Mouse (Mus musculus) spleen, embryonic (tissue): ENCODE results near the gene Rgcc.

Source experiments
- CTCF ChIA-PET: fragments of 350-600 bp; sonication (Branson Sonifier 250); formaldehyde crosslinking; loops from one replicate; lab custom pipeline; 2022; lab: Charles Lee

Gene Rgcc

DNA sequence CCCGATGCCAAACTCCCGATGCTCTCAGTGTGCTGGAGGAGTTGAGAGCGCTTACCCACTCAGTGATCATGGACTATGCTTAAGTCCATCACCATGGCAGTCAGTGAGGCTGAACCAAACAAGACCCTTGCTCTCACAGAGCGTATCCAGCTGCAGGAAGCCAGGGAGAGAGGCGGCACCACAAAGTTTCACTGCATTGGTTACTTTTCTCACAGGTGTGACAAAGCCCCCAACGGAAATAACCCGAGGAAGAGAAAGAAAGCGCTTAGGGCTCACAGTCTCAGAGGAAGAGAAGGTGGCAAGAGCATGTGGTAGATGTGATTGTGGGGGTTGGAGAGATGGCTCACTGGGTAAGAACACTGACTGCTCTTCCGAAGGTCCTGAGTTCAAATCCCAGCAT is 21.0 kb downstream of the Rgcc start:
- CTCF ChIA-PET: no interaction called here

DNA sequence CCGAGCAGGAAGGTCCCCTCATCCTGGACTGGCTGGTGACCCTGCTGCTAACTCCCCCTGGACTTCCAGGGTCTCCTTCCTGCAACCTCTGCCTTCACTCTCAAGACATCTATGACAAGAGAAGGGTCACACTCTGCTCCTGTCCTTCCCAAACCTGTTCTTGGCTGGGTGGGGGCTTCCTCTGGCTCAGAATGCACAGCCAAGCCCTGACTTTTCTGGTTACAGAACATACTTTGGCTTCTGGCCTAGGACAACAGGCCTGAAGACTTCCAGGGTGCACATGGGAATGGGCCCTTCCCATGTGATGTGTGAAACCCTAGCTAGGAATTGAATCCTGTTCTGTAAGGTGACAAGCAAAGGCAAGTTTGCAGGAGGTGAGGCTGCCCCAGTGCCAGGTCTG is 22.0 kb downstream of the Rgcc start:
- CTCF ChIA-PET: no interaction called here

DNA sequence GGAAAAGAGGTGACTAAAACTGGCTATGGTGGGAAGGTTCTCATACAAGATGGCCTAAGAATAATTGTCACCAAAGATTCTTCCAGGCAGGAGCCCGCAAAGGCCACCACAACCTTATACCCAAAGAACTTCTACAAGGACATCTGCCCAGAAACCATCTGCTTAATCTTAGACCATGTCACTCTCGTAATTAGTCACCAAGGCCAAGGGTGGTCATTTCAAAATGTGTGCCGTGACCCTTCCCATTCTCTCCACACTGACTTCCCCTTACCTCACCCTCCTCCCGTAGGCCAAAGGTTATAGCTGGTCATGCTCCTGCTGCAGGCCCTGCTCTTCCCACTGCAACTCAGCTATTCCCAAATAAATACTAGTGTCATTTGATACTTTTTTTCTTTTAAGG is 22.5 kb downstream of the Rgcc start:
- CTCF ChIA-PET: no interaction called here

DNA sequence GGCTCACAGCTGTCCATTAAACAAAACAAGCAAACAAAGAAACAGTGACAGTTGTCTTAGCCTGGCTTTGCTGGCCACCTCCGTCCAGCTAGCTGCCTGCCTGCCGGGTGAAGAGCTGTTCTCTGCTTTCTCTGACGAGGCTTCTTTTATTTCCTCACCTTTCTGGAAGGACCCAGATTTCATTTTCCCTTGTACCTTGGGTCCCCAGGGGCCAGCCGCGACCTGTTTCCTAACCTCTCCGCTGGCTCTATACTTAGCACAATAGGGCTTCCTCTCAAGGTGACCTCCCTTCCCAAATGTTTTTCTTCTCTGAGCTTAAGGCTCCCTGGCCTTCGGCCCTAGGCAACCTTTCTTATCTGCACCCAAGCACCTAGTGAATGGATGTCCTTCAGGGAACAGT is 23.5 kb downstream of the Rgcc start:
- CTCF ChIA-PET: no interaction called here

DNA sequence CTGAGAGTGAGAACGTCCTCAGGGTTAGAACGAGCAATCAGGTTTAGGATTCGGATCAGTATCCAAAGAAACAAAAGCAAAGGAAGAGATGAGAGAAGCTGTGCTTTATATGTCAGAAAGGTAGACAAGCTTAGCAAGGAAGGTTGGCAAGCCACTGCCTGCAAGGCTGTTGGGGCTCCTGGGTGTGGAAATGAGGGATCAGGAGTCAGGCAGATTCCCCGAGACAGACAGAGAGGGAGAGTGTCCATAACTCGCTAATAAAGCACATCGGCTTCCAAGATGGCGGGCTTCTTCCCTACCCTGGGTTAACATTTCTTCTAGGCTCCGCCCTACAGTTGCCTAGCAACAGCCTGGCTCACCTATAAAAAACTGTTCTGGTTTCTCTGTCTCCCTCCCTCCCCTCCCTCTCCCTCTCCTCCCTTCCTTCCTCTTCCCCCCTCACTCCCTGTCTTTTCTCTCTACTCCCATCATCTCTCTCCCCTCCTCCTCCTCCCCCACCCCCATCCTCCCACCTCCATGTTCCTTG is 25.5 kb downstream of the Rgcc start:
- CTCF ChIA-PET: no interaction called here

DNA sequence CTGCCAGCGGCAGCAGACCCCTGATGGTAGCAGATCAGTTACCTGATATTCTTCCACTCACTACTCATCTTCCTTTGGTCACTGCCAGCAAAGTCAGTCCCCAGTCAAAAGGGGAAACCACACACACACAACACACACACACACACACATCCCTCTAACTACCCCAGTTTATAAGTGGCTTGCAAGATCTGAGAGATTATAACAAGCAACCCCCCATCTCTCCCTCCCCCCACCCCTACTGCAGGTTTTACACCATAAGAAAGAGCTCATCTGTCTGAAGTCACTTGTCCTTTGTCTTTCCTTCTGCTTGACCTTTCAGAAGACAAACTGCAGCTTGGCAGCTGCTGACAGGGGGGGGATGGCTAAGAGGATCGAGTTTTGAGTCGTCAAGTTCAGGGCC is 26.0 kb downstream of the Rgcc start:
- CTCF ChIA-PET: no interaction called here

DNA sequence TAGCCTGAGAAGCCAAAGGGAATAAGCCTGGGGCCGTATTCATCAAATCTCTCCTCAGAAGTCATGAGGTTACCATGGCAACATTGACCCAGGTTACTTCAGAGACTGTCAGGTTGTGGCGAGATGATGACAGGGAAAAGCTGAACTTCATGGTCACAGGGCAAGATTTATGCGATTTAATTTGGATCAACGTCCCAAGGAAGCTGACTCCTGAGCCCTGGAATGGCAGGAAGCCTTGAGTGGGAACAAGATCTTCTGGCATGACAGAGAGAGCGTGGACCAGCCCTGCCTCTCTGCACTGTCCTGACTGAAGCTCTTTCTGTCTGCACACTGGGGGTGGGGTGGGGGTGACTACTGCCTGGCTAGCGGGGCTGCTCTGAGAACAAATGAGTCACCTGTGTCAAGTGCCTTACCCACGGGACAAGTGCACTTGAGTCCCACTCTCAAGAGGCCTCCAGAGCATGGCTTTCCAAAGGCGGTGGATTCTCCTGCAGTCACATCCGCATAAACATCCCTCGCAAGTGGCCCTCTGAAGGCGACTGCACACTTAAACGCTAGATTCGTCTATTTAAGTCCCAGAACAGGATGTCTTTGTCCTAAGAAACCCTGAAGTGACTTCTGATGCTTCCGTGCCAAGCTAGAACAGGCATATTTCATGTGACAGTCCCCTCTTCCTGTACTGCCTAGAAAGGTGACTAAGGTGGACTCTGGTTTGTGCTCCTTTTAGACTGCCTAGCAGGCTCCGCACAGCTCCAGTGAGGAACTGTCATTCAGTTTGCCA is 27.6 kb downstream of the Rgcc start:
- CTCF ChIA-PET: interaction anchor here (0.6 to 0.9 kb wide), 2 partner anchors 47 to 672 kb away, joined by 4 to 6 read pairs; no protein-coding TSS in a partner anchor

DNA sequence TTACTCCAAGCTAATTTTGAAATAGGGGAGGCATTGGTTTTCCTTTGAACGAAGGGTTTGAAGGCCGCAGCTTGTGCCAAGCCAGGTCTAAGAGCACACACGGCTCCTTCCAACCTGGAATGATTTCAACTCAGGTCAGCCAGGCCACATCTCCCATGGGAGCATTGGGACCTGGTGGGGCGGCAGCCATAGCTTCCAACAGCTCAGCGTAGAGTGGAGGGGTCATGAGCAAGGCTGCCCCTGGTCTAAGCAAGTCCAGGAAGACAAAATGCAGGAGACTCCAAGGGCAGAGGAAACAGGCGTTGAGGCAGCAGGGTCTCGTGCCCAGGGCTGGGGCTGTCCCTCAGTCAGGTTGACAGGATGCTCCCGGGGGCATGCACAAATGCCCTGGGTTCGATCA is 28.5 kb downstream of the Rgcc start:
- CTCF ChIA-PET: no interaction called here

DNA sequence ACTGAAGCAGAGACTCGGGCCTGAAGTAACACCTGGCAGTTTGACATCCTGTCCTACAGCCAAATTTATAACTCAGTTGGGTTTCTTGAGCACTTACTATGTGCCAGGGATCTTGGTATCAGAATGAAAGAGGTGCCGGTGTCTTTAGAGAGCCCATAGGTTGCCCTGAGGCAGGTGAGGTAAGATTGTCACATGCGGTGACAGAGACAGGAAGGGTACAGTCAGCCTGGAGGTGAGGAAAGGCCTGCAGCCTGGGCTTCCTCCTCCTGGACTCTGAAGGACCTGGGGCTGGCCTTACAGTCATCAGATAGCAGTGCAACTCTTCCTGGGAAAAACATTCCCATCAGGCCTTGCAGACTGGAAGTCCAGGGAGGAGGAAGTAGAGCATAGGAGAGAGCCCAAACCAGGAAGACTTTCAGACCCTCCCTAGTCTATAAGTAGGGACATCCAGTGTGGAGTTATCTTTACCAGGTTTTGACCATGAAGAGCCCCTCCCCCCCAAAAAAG is 29.2 kb downstream of the Rgcc start:
- CTCF ChIA-PET: no interaction called here

DNA sequence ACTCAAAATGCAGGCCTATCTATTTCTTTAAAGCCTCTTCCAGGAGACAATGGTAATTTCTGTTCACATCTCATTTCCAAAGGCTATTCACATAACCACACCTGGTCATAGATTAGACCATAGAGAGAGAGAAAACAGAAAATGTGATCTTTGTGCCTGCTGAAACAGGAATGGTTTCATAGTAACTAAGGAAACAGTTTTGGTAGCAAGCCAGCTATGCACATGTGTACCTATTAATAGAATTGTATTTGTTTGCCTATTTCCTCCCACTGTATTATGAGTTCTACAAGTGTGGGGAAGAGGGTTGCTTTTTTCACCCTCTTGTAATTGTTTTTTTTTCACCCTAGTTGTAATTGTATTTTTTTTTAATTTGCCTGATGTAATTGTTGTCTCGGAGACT is 31.9 kb downstream of the Rgcc start:
- CTCF ChIA-PET: interaction anchor here (0.7 kb wide), 1 partner anchor 227 kb away, joined by 3 read pairs; no protein-coding TSS in a partner anchor

DNA sequence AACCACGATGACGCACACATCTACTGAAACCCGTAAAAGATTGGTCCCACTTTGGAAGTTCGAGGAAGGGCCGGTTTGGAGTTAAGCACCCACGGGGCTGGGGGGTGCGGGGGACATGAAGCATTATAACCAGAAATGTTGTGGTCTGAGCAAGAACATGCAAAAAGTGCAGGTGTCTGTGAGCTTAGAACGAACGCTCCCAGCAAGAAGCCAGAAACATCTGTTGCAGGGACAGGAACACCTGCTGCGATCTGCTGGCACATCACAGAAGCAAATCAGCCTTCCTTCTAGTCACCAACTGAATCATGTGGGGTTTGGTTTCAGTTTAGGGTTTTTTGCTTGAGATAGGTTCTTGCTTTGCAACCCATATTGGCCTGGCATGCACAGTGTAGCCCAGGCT is 33.6 kb downstream of the Rgcc start:
- CTCF ChIA-PET: no interaction called here

DNA sequence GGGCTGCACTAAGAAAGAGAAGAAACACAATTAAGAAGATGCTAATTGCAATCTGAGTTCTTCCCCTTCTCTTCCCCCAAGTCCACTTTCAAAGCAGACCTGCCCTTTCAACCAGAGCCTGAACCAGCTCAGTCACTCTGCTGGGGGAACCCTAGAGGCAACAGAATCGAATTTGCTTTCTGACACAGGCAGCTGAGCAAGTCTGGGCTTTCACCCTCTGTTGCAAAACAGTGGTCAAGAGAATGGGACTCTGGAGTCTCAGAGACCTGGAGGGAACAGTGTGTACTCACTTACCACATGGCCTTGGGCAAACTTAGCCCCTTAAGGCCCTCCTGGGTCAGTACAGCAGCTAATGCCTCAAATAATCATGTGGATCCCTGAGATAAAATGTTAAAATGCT is 34.1 kb downstream of the Rgcc start:
- CTCF ChIA-PET: no interaction called here

DNA sequence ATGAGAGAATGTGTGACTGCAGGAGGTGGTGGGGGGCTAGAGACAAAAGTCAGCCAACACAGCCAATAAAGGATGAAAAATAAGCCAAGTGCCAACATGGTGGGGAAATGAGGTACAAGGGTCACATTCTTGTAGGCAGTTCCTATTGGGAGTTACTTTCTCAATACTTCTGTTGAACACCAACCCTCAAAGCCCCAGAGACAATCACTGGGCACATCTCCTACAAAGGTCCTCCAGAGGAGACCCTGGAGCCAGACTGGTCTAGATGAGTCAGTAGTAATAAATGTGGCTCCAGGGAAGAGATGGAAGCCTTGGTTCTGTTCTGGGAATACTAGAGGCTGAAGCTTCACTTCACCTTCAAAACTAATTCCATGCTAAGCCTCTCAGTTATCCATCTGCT is 35.0 kb downstream of the Rgcc start:
- CTCF ChIA-PET: no interaction called here

DNA sequence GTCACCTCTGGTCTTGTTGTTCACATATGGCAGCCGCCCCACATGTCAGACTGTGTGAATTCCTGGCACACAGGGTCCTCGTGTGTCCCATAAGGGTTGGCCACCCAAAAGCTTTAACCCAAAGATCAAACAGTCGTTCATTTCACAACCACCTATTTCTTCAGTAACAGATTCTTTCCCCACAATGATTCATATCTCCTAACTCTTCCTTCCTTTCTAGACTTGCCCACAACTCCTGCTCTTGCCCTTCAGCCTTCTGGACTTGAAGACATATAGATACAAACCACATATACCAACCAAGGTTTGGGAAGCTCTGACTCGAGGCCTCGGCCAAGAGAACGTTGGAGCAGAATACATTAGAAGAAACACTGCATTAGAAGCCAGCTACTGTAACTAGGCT is 35.7 kb downstream of the Rgcc start:
- CTCF ChIA-PET: interaction anchor here (0.6 kb wide), 1 partner anchor 26 kb away, joined by 4 read pairs; no protein-coding TSS in a partner anchor

DNA sequence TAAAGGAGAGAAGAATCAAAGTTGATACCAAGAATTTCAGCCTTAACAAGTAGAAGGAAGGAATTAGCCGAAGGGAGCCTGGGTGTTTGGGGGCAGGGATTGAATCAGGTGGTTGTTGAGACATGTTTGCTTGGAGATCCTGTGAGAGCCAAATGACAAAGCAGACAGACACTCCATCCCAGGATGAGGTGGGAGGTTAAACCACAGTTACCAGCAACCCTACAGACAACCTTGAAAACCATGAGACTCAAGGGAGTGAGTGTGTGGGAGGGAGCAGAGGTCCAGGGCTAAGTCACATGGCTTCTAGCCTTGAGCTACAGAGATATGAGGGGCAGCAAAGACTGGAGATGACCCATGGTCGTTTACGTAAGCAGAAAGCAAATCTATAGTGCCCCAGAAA is 38.1 kb downstream of the Rgcc start:
- CTCF ChIA-PET: no interaction called here

DNA sequence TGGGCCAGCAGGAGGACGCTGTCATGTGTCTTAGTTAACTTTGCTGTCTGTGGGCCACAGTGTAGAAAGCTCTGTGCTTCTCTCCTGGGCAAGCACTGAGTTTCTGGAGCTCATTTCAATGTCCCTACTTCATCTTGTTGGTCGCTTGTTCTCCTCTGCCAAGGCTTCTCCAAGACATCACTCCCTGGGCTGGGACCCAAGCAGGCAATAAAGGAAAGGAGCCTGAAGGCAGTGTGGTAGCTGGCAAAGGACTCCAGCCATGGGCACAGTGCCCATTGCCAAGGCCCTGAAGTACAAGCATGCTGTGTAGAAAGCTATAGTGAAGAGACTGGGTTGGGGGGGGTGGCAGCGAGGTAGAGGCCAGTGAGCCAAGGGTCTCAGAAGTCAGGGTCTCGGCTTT is 38.8 kb downstream of the Rgcc start:
- CTCF ChIA-PET: no interaction called here

DNA sequence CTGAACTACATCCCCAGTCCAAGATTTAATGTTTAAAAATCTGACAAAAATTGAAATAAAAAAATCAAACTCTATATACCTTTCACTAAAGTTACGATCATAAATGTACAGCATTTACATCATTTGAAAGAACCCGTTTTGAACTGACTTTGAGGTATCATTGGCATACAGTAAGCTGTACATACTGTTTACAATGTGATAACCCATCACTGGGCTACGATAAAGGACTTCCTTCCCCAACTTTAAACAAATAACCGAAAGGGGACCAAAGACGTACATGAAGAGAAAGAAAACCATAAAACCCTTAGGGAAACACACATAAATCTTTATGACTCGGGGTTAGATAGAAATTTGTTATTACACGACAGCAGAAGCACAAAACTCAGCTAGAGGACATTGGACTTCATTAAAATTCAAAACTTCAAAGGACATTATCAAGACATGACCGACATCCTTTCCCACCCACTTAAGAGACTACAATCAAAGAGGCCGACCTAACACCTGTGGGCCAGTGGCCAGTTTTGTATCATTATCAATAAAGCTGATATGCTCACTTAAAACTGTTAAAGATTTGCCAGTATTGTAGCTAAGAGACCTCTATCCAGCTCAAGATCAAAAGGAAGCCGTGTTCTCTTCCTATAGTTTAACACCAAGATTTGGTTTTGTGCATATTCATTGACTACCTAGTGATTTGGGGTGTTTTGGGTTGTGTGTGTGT is 42.2 kb downstream of the Rgcc start:
- CTCF ChIA-PET: no interaction called here

DNA sequence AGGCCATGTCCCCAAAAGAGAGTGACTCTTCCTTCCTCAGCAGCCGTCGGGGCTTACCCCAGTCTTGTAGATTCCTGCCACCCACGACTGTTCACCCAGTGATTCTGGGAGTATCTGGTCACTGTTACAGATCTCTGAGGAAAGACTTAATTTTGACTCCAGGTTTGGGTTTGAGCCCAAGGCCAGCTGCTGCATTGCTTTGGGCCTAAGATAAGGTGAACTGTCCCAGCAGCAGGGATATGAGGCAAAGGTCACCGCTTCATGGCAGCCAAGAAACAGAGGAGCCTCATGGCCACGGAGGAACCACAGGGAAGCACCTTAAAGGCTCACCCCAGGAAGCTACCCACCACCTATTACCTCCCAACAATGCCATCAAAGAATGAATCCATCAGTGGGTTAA is 44.8 kb downstream of the Rgcc start:
- CTCF ChIA-PET: interaction anchor here (0.7 kb wide), 1 partner anchor 95 kb away, joined by 3 read pairs; no protein-coding TSS in a partner anchor

DNA sequence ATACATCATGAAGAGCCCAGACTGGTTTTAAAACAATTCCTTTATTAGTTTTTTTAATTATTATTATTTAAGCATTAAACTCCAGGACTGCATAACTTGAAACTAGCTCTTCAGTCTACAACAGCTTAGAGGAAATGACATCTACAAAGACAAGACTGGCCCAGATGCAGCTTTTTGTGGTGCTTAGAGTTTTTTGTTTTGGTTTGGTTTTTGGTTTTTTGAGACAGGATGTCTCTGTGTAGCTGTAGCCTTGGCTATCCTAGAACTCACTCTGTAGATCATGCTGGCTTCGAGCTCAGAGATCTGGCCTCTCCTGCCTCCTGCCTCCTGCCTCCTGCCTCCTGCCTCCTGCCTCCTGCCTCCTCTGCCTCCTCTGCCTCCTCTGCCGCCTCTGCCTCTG is 45.7 kb downstream of the Rgcc start:
- CTCF ChIA-PET: no interaction called here

DNA sequence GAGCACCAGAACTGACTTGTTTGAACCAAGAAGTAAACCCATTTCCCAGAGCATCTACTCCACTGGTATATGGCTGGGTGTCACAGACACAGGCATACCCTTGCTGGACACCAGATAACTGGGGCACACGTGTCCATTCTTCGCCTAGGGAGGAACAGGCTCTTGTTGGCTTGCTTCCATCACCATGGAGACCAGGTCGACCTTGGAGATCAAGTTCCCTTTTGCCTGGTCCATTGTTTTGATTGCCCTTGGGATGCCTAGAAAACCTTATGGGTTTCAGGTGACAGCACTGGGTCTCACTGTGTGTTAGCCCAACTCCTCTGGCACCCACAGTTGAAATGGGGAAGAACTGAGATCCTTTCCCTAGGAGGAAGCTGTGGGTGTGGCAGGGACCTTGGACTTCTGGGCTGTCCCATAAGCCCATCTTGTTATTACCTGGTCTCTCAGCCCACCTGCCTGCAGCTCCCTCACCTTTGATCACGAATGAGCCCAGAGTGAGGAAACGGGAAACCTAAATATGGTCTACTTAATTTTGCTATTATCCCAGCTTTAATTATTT is 49.6 kb downstream of the Rgcc start:
- CTCF ChIA-PET: no interaction called here

DNA sequence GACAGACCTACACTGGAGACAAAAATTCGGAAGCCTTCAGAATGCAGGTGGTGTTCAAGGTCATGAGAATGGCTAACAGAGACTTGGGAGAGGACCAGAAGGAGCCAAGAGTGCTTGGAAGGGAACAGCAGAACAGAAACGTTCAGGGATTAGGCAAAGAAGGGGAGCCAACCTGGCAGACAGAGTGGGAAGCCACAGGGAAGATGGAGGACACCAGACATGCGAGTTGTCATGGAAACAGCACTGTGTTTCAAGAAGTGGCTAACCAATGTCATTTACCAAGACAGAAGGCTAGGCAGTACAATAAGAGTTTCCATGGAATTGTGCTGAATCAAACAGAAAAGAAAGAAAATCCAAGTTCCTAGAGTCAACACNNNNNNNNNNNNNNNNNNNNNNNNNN is 56.9 kb downstream of the Rgcc start:
- CTCF ChIA-PET: no interaction called here
